Mouse (Mus musculus): ENCODE data around the gene Kdm5b. TPM values are rescaled to one million over a fixed set of nuclear protein-coding genes. Genes with fewer than 3 reads are reported as not detected.
"Not testable (repeated sequence)": the region's sequence is repeated elsewhere in the genome, so short reads cannot be mapped to it uniquely, and the experiment has no call there.

Kdm5b gene
- 119 and 120 TPM in 2 replicates for polyA plus RNA-seq (2016; fragmentation: Nextera tagmentation; extraction: Ambion mirVana)

GRCm38 (mm10) chr1:134559976-134560375 is at the start of gene Kdm5b:
Gene Kdm5b, plus strand, starts transcription at chr1:134560171.
- H3K4me1 ChIP-seq, result peaks cover 33% of the 10 kb centered on the region
- under 1% methylated on average over 34 of the region's 34 CpGs for whole genome bisulfite sequencing
- no peak for ATAC-seq (ENCODE audit: low FRiP score)

GRCm38 (mm10) chr1:134512183-134512582 is 47.8 kb upstream of the Kdm5b start:
- Histone ChIP-seq H3K4me1 (peaks cover 15% of the 10 kb centered on the region), H3K27ac (no peak overlapping the region), H3K4me2 (replicated peaks) (no peak overlapping the region), H3K9me3 (replicated peaks) (no peaks in the 10 kb centered on the region), H3K9ac (no peak overlapping the region), H3K36me3 (peaks cover 13% of the 10 kb centered on the region), H3K27me3 (peaks cover 31% of the 10 kb centered on the region), H3K4me3 (no peak overlapping the region)
- ATAC-seq (ENCODE audit: low FRiP score), result no peak
- WGBS, result 65% methylated on average over 4 of the region's 4 CpGs

More at GRCm38 (mm10) chr1:134559976-134560375, at the start of gene Kdm5b:
- Histone ChIP-seq H3K4me3 (peak within 1 kb of the TSS; percentile 100), H3K27ac (peak within 1 kb of the TSS; percentile 97), H3K27me3 (no peaks in the 10 kb centered on the region), H3K36me3 (no peaks in the 10 kb centered on the region), H3K4me2 (replicated peaks) (peak within 1 kb of the TSS; percentile 71), H3K9ac (peak within 1 kb of the TSS; percentile 100), H3K9me3 (replicated peaks) (no peaks in the 10 kb centered on the region)

GRCm38 (mm10) chr1:134512584-134512983 is 47.4 kb upstream of the Kdm5b start:
- H3K9me3 ChIP-seq (replicated peaks), result no peaks in the 10 kb centered on the region
- H3K36me3 ChIP-seq, result peaks cover 9% of the 10 kb centered on the region
- H3K9ac ChIP-seq, result no peak overlapping the region
- H3K27ac ChIP-seq, result no peak overlapping the region
- no peak overlapping the region for H3K4me2 ChIP-seq (replicated peaks)
- H3K4me1 ChIP-seq, result peaks cover 15% of the 10 kb centered on the region
- H3K27me3 ChIP-seq, result peaks cover 31% of the 10 kb centered on the region
- H3K4me3 ChIP-seq, result no peak overlapping the region
- ATAC-seq (ENCODE audit: low FRiP score), result no peak
- 58% methylated on average over 6 of the region's 6 CpGs for WGBS

GRCm38 (mm10) chr1:134513312-134513860 is 46.6 kb upstream of the Kdm5b start:
- WGBS, result 2% methylated on average over 37 of the region's 38 CpGs
- H3K27ac ChIP-seq, result no peak overlapping the region
- no peak; the same call in 1 of the 2 replicates for ATAC-seq (ENCODE audit: low FRiP score)

GRCm38 (mm10) chr1:134513876-134514590 is 45.9 kb upstream of the Kdm5b start:
- H3K4me2 ChIP-seq (replicated peaks), result peak overlapping the region; percentile 73
- no peak for ATAC-seq (ENCODE audit: low FRiP score)
- peak overlapping the region; percentile 37; the same call in 1 of the 2 replicates for H3K4me3 ChIP-seq
- H3K9me3 ChIP-seq (replicated peaks), result no peaks in the 10 kb centered on the region
- H3K4me1 ChIP-seq, result peaks cover 15% of the 10 kb centered on the region
- WGBS, result 46% methylated on average over 16 of the region's 16 CpGs
- H3K27me3 ChIP-seq, result peaks cover 31% of the 10 kb centered on the region
- no peak overlapping the region for H3K27ac ChIP-seq
- H3K36me3 ChIP-seq, result no peaks in the 10 kb centered on the region
- no peak overlapping the region; the same call in 1 of the 2 replicates for H3K9ac ChIP-seq

More at GRCm38 (mm10) chr1:134513312-134513860, 46.6 kb upstream of the Kdm5b start:
- peaks cover 1% of the 10 kb centered on the region for H3K36me3 ChIP-seq
- peaks cover 31% of the 10 kb centered on the region for H3K27me3 ChIP-seq
- peak overlapping the region; percentile 37 for H3K4me3 ChIP-seq
- H3K9ac ChIP-seq, result peak overlapping the region; percentile 58
- peaks cover 15% of the 10 kb centered on the region for H3K4me1 ChIP-seq
- H3K4me2 ChIP-seq (replicated peaks), result peak overlapping the region; percentile 73
- H3K9me3 ChIP-seq (replicated peaks), result no peaks in the 10 kb centered on the region

GRCm38 (mm10) chr1:134515891-134516290 is 44.1 kb upstream of the Kdm5b start:
- Histone ChIP-seq H3K27ac (peak overlapping the region; percentile 48; the same call in 1 of the 2 replicates), H3K4me1 (peaks cover 15% of the 10 kb centered on the region), H3K9me3 (replicated peaks) (no peaks in the 10 kb centered on the region), H3K4me2 (replicated peaks) (no peak overlapping the region), H3K9ac (no peak overlapping the region), H3K36me3 (no peaks in the 10 kb centered on the region), H3K4me3 (no peak overlapping the region), H3K27me3 (peaks cover 31% of the 10 kb centered on the region)
- no peak for ATAC-seq (ENCODE audit: low FRiP score)
- WGBS, result 82% methylated on average over 2 of the region's 2 CpGs

- ATAC-seq (ENCODE audit: low FRiP score), result no peak
- Histone ChIP-seq H3K27me3 (peaks cover 31% of the 10 kb centered on the region), H3K4me3 (no peak overlapping the region), H3K4me1 (peaks cover 15% of the 10 kb centered on the region), H3K27ac (peak overlapping the region; percentile 48; the same call in 1 of the 2 replicates), H3K9me3 (replicated peaks) (no peaks in the 10 kb centered on the region), H3K9ac (no peak overlapping the region), H3K4me2 (replicated peaks) (no peak overlapping the region), H3K36me3 (no peaks in the 10 kb centered on the region)
- WGBS, result 24% methylated on average over 4 of the region's 4 CpGs
These were observed 43.3 kb upstream of the Kdm5b start for GRCm38 (mm10) chr1:134516491-134517198.

GRCm38 (mm10) chr1:134517841-134518240 is 42.1 kb upstream of the Kdm5b start:
- H3K4me1 ChIP-seq, result peaks cover 12% of the 10 kb centered on the region
- not testable (repeated sequence) for H3K27ac ChIP-seq; ATAC-seq (ENCODE audit: low FRiP score); H3K9me3 ChIP-seq (replicated peaks); H3K4me3 ChIP-seq; H3K4me2 ChIP-seq (replicated peaks); H3K36me3 ChIP-seq; H3K9ac ChIP-seq
- 94% methylated on average over 14 of the region's 14 CpGs for WGBS
- H3K27me3 ChIP-seq, result peaks cover 24% of the 10 kb centered on the region

GRCm38 (mm10) chr1:134518677-134519076 is 41.3 kb upstream of the Kdm5b start:
- Histone ChIP-seq H3K9me3 (replicated peaks) (no peaks in the 10 kb centered on the region), H3K36me3 (no peaks in the 10 kb centered on the region), H3K4me1 (0 out of 2 replicates have a peak, but pooled peaks cover 5% of the 10 kb centered on the region), H3K27ac (no peak overlapping the region), H3K4me2 (replicated peaks) (no peak overlapping the region), H3K27me3 (peaks cover 16% of the 10 kb centered on the region), H3K9ac (no peak overlapping the region), H3K4me3 (no peak overlapping the region)
- WGBS, result 15% methylated on average over 7 of the region's 7 CpGs
- ATAC-seq (ENCODE audit: low FRiP score), result 0 out of 2 replicates have a peak, but pooled peaks have one; percentile 46

- H3K4me3 ChIP-seq; H3K36me3 ChIP-seq; H3K4me1 ChIP-seq; H3K27ac ChIP-seq; H3K4me2 ChIP-seq (replicated peaks); H3K9ac ChIP-seq; ATAC-seq (ENCODE audit: low FRiP score); H3K9me3 ChIP-seq (replicated peaks): not testable (repeated sequence)
- peaks cover 10% of the 10 kb centered on the region for H3K27me3 ChIP-seq
- WGBS, result 93% methylated on average over 5 of the region's 5 CpGs
These were observed 40.8 kb upstream of the Kdm5b start for GRCm38 (mm10) chr1:134519201-134519600.

GRCm38 (mm10) chr1:134520001-134520721 is 39.8 kb upstream of the Kdm5b start:
- H3K4me3 ChIP-seq, result no peak overlapping the region
- H3K4me1 ChIP-seq, result 0 out of 2 replicates have a peak, but pooled peaks cover 5% of the 10 kb centered on the region
- H3K9ac ChIP-seq, result no peak overlapping the region
- no peak overlapping the region for H3K27ac ChIP-seq
- peaks cover under 1% of the 10 kb centered on the region; the same call in 1 of the 2 replicates for H3K27me3 ChIP-seq
- 82% methylated on average over 8 of the region's 8 CpGs for WGBS
- no peaks in the 10 kb centered on the region for H3K36me3 ChIP-seq
- H3K4me2 ChIP-seq (replicated peaks), result no peak overlapping the region
- no peaks in the 10 kb centered on the region for H3K9me3 ChIP-seq (replicated peaks)
- ATAC-seq (ENCODE audit: low FRiP score), result no peak
